Mouse (Mus musculus) B cell, adult 2 months (primary cell): Measurements from ENCODE around the gene Vill.
A peak's percentile ranks its signal among the peaks of the same experiment; 100 is the strongest.

Source experiments
- DNase-seq, 2 experiments: peaks; one replicate each; pipeline ENCODE4 v3.0.0; 2022

Gene Vill

GRCm38 (mm10) chr9:119082039-119082438 is 29.5 kb downstream of the Vill start:
- DNase-seq, result no peak

DNA sequence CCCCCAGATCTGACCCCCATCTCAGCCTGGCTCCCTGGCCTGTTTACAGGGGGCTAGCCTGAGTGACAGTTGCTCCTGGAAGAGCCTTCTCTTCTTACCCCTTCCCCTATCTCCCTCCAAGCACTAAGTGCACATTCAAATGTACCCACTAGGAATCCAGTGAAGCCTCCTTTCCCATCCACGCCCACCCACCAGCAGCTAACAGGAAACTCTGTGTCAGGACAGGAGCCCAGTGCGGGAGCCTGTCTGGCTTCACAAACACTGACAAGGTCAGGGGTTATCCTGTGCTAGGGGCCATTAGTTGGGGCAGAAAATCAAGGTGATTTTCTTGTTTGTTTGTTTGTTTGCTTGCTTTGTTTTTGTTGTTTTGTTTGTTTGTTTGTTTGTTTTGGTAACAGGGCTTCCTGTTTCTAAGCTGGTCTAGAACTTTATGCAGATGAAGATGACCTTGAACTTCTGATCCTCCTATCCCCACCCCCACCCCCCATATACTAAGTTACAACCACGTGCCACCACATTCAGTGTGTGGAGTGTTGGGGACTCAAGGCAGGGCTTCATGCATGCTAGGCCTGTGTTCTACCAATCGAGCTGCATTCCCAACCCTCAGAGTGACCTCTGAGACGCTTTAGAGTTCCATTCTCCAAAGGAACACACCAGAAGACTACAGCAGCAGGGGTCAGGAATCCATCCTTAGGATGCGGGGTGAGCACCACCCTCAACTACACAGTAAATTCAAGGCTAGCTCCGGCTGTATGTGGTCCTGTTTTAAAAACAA is 30.3 kb downstream of the Vill start:
- DNase-seq, result no peak

DNA sequence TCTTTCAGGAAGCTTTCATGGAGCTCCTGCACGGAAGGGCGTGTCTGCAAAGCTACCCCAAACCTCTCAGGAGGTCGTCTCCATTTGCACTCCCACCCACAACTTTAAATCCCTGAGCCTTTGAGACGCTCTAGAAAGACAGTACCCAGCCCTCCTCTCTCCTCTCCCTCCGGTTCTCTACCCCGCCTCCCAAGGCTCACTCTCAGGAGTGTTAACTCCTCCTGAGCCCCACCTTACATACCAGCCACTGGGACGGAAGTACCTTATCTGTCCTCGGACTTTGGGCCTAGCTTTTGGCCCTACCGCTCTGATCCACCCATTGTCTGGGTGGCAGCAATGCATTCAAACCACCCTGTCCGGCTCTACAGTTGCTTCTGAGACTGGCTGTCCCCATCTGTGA is 31.4 kb downstream of the Vill start:
- DNase-seq, result no peak

GRCm38 (mm10) chr9:119086451-119086850 is 33.9 kb downstream of the Vill start:
- no peak for DNase-seq

- DNase-seq, result no peak
Observed at GRCm38 (mm10) chr9:119087309-119087708, 34.7 kb downstream of the Vill start.

- DNase-seq, result peak; percentile 87 to 89
Observed at GRCm38 (mm10) chr9:119088148-119088801, 35.7 kb downstream of the Vill start.

GRCm38 (mm10) chr9:119089437-119089836 is 36.9 kb downstream of the Vill start:
- DNase-seq, result no peak

GRCm38 (mm10) chr9:119090462-119090861 is 37.9 kb downstream of the Vill start:
- DNase-seq, result no peak

GRCm38 (mm10) chr9:119091581-119092310 is 39.2 kb downstream of the Vill start:
- no peak for DNase-seq

DNA sequence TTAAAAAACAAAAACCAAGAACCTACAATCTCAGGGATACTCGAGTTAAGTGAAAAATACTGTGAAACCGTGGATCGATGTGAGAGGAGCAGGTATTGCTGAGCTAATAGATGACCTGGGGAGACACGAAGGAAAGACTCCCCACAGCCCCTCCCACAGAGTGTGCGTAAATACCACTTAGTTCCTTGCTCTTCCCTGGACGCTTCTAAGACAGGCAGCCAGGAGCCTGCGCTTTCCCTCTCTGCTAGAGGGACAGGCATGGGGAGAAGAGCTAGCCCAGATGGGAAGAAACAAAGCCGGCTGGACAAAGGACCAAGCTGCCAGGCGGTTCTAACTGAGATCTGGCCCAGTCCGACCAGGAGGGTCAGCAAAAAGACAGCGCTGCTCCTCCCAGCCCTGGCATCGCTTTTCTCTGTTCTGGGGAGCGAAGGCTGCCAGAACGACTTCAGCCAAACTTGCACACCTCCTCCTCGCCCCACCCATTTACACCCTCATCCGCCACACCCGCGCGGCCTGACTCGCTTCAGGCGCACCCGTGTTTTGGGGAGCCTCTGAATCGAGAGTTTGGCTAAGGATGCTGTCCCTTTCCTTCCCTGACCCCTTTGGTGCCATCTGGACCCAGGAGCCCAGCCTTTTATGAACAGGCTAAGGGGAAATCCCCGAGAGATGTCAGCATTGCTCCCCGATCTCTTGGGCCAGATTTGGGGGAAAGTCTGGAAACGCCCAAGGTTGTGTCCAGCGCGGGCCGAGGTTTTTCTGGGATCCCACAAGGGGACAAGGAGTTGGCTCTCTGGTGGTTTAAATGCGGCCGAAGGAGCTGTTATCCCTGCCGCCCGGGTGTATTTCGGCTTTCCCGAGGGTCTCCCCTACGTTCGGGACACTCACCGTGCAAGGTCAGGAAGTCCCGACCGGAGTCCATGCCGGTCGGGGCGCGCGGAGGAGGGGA is 40.2 kb downstream of the Vill start:
- no peak for DNase-seq

- DNase-seq, result peak in 1 of 2 experiments; percentile 11
Observed at GRCm38 (mm10) chr9:119093419-119094295, 41.1 kb downstream of the Vill start, which contains the start of gene Plcd1. Gene Plcd1, minus strand, starts transcription at chr9:119093502.

DNA sequence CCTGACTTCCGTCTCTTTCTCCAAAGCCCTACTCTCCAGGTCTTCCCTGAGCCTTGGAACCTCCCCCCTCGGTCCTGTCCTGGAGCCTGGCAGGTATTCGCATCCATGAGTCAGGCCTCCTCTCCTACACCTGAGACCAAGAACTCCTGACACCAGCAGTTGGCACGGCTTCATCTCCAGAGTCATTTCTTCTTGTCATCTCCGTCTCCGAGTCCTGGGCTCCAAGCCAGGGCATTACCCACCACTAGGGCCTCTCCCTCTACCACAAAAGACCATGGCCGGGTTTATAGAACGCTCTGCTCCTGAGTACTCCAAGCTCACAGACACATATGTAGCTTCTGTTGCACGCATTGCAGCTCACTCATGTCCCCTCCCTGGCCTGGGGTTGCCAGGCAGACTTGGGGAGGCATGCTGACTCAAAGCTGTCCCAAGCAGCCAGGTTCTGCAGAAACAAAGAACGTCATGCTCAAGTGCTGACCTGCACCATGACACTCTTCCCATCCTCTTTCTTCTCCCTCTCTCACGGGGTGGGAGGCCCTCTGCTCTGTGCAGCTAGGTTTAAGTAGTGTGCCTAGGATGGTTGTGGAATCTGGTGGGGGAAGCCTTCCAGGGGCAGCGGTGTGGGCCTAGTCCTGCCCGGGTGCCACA is 42.0 kb downstream of the Vill start:
- no peak for DNase-seq

DNA sequence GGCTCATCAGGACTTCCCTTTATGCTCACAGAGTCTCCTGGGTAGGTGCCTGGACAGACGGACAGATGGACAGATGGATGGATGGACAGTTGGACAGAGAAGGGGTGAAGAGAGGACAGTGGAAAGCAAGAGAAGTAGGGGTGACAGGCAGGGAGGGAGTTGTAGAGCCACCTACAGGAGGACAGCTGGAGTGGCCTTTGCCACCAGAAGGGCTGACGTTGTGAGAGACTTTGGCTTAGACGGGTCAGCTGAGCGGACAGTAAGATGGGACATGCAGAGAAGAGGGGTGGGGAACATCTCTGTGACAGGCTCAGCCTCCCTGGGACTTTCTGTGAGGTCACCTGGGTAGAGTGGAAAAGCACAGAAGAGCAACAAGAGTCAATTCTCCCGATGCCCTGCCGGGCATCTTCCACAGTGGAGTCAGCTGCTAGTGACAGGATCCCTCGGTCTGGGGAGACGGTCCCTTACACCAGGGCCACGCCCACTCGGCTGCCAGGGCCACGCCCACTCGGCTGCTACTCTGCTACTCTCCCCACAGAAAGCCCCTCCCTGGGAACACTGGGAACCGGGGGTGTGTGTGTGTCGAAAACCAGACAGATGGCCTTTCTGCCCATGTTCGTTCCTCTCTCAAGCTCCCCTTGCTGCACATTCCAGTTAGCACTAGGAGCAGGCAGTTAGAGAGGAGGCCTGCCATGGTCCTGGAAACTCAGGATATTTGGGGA is 47.8 kb downstream of the Vill start:
- DNase-seq, result peak in 1 of 2 experiments; percentile 12

DNA sequence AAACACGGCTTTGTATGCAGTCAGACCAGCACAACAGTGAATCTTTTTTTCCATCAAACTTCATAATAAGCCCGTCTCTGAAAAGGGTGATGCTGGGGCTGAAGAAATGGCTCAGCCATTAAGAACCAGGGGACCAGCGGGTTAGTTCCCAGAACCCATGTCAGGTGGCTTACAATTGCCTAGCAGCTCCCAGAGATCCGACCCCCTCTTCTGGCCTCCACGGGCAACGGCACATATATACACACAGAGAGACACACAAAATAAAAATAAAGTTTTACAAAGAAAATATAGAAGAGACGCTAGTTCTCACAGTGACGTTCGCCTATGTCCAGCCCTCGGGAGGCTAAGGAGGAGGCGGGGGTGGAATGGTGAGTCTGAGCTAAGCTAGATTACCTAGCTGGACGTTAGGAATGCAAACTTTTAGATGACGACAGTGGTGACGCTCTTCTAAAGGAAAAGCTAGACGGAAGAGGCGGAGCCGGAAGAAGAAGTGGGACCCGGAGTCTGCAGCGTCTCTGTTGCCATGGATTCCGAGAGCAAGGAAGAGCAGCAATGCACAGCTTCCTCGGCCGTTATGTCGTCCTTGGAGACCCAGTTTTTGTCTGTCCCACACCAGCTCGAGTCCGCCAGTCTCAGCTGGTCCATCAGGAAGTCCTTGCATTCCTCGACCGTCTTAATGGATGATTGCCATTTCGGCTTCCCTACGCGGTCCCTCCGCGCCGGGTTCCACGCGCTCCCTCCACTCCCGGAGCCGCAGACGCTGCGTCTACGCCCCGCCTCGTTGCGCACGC is 49.6 kb downstream of the Vill start, which contains the start of gene Dlec1:
Gene Dlec1, plus strand, starts transcription at position 487 of the 791 bp plus-strand sequence.
- peak; percentile 62 for DNase-seq

GRCm38 (mm10) chr9:119102783-119103113 is 50.2 kb downstream of the Vill start:
- no peak for DNase-seq

DNA sequence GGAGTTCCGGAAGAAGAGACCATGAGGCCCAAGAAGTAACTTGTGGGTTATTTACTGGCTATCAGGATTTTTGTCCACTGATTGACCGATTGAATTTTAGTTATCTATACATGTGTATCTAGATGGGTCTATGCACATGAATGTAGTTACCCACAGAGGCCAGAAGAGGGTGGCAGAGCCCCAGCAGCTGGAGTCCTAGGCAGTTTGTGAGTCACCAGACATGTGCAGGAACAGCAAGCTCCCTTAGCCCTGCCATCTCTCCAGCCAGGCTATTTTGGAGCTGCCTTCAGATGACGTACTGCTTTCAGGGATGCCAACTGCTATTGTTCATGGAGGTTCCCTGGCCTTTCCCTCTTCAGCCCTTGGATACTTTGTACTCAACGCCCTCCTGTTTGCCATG is 55.0 kb downstream of the Vill start:
- DNase-seq, result no peak

GRCm38 (mm10) chr9:119109685-119110353 is 57.2 kb downstream of the Vill start:
- DNase-seq, result no peak

DNA sequence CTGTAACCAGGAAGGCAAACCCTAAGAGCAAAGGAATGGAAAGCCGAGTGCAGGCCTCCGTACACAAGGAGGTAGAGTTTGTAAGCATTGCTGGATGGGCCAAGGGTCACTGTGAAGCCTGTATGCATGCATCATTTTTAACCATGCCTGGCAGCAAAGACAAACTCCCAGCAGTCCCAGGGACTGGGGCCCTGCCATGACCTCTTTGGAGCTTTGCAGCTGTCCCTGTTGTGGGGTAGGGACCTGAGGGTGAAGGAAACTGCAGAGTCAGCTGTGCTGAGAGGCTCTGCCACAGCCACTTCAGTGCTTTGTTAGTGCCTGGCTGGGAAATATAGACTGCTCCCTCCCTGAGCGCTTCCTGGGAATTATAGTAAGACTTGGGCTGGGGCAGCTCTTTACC is 58.1 kb downstream of the Vill start:
- no peak for DNase-seq

- DNase-seq, result no peak
Observed at GRCm38 (mm10) chr9:119114911-119115310, 62.3 kb downstream of the Vill start.
